Mouse (Mus musculus): ENCODE measurements at regions not wholly inside any gene's neighbourhood (a gene's known extent, or its start where the extent isn't known, plus 50 kb on each side); places are given as distances from the start of the nearest gene placed in this dataset.
A peak's percentile ranks its signal among the peaks of the same experiment; 100 is the strongest.

DNA sequence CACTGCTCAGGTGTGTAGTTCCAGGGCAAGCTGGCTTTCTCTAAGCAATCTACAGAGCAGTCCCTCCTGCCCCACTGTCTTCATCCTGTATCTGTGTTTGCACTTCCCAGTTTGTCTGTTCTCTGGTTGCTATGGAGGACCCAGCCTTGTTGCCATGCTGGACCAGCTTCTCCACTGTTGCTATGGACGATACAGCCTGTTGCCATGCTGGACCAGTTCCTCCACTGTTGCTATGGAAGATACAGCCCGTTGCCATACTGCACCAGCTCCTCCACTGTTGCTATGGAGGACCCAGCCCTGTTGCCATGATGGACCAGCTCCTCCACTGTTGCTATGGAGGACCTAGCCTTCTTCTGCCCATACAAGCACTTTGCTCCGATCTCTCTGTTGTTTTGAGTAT is 88.8 kb upstream of the Six2 start:
- peaks cover 19% of the 10 kb centered on the region for H3K27me3 ChIP-seq (ENCODE audit: control insufficient read depth)
- H3K4me1 ChIP-seq (ENCODE audit: control insufficient read depth) = peaks cover 22% of the 10 kb centered on the region
- no peak overlapping the region for H3K4me3 ChIP-seq (replicated peaks)
- no peaks in the 10 kb centered on the region; the same call in 1 of the 2 replicates for H3K9me3 ChIP-seq (ENCODE audit: control insufficient read depth, low read length)
- TF ChIP-seq TAL1 (IDR thresholded peaks at IDR 0.05; ENCODE audit: low read length) (no peak), GATA1 (IDR thresholded peaks at IDR 0.05; ENCODE audit: low read length) (no peak)
- no peaks in the 10 kb centered on the region for H3K36me3 ChIP-seq (ENCODE audit: control insufficient read depth)

DNA sequence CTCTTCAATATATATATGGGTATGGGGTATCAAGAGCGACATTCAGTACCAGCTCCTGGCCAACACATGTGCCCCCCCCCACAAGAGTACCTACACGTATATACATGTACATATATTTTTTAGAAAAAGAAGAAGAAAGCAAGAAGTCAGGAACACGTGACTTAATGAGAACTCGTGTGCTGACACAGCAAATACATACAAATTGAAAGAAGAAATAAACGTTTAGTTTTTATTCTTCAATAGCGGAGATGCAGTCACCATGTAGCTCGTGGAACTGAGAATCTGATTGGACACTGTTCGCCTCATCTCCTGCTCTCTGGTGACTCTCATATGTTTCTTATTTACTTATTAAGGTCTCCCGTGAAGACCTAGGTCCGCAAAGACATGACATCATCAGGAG is 80.3 kb upstream of the Six2 start:
- H3K4me1 ChIP-seq (ENCODE audit: control insufficient read depth) = peaks cover 23% of the 10 kb centered on the region
- no peaks in the 10 kb centered on the region for H3K27me3 ChIP-seq (ENCODE audit: control insufficient read depth)
- TF ChIP-seq TAL1 (IDR thresholded peaks at IDR 0.05; ENCODE audit: low read length) = no peak
- no peak for TF ChIP-seq GATA1 (IDR thresholded peaks at IDR 0.05; ENCODE audit: low read length)

DNA sequence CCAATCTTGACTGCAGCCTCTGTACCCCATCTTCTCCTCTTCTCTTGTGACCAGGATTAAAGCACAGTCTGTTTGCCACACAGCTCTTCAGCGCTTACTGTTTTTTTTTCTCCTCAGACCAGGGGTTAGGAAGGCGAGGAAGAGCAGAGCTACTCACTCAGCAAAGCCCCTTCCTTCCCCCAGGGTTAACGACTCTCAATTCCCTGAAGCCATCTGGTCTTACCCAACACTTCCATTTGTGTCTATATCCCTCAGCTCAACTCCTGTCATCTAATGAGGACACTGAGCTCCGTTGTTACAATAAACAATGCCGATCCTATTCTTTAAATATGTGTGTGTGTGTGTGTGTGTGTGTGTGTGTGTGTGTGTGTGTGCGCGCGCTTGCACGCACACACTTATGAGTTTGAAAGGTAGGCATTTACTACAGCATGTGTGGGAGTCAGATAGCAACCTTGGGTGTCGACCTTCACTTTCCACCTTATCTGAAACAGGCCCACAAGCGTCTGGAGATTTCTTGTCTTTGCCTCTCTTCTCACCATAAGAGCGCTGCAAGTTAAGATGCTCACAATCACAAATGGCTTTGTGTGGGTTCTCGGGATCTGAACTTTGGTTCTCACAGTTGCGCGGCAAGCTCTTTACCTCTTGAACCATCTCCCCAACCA is 79.3 kb upstream of the Six2 start:
- no peaks in the 10 kb centered on the region for H3K27me3 ChIP-seq (ENCODE audit: control insufficient read depth)
- no peak overlapping the region for H3K4me3 ChIP-seq (replicated peaks)
- no peak for TF ChIP-seq GATA1 (IDR thresholded peaks at IDR 0.05; ENCODE audit: low read length)
- no peak for TF ChIP-seq TAL1 (IDR thresholded peaks at IDR 0.05; ENCODE audit: low read length)
- no peaks in the 10 kb centered on the region for H3K9me3 ChIP-seq (ENCODE audit: control insufficient read depth, low read length)
- H3K4me1 ChIP-seq (ENCODE audit: control insufficient read depth) = peaks cover 24% of the 10 kb centered on the region
- H3K36me3 ChIP-seq (ENCODE audit: control insufficient read depth) = no peaks in the 10 kb centered on the region

More for the DNA sequence above, 80.3 kb upstream of the Six2 start:
- Histone ChIP-seq H3K9me3 (ENCODE audit: control insufficient read depth, low read length) (no peaks in the 10 kb centered on the region), H3K4me3 (replicated peaks) (no peak overlapping the region), H3K36me3 (ENCODE audit: control insufficient read depth) (no peaks in the 10 kb centered on the region)

DNA sequence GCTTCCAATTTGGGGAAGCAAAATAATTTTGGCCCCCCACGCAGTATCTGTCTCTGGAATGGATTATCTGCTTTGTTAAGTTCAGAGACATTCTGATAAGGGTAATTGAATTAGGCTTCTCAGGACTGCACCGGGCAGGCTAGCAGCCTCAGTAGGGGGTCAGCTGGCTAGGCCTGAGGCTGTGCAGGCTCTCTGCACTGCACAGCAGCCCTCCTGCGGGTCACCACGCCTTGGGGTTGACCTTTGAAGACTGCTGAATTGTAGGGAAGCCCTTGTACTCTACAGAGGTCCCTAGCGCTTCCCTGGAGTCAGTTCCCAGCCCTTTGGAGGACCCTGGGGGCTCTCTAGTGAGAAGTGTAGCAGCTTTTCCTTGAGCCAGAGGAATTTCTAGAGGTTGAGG is 78.5 kb upstream of the Six2 start:
- H3K9me3 ChIP-seq (ENCODE audit: control insufficient read depth, low read length) = peaks cover 3% of the 10 kb centered on the region; the same call in 1 of the 2 replicates
- H3K27me3 ChIP-seq (ENCODE audit: control insufficient read depth) = no peaks in the 10 kb centered on the region
- peaks cover under 1% of the 10 kb centered on the region; the same call in 1 of the 2 replicates for H3K36me3 ChIP-seq (ENCODE audit: control insufficient read depth)
- H3K4me1 ChIP-seq (ENCODE audit: control insufficient read depth) = peaks cover 24% of the 10 kb centered on the region
- TF ChIP-seq GATA1 (IDR thresholded peaks at IDR 0.05; ENCODE audit: low read length) = no peak
- TF ChIP-seq TAL1 (IDR thresholded peaks at IDR 0.05; ENCODE audit: low read length) = no peak
- H3K4me3 ChIP-seq (replicated peaks) = no peak overlapping the region

DNA sequence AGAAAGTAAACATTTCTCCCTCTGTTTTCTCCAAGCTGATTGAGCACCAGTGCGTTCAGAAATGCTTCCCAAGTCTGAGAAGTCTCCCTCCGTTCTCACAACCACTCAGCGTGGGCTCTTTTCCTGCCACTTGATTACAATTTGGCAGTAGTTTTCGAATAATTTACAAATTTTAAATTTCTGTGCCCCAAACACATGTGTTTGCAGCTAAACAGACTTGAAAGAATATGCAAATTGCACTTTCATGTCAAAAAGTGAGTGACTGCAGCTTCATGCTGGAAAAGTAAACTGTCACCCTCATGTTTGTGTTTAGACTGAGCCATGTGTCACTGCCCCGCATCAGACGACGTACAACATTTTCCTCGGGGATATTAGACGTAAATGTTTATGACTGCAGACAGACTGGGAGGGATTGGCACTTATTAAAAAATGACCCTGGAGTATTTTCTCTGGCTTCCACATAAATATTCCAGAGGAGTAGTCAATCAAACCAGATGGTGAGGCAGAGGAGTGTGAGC is 70.6 kb upstream of the Six2 start:
- Histone ChIP-seq H3K4me3 (replicated peaks) (no peak overlapping the region), H3K4me1 (ENCODE audit: control insufficient read depth) (peaks cover 14% of the 10 kb centered on the region), H3K27me3 (ENCODE audit: control insufficient read depth) (no peaks in the 10 kb centered on the region), H3K9me3 (ENCODE audit: control insufficient read depth, low read length) (peaks cover 6% of the 10 kb centered on the region), H3K36me3 (ENCODE audit: control insufficient read depth) (peaks cover 2% of the 10 kb centered on the region; the same call in 1 of the 2 replicates)
- TF ChIP-seq TAL1 (IDR thresholded peaks at IDR 0.05; ENCODE audit: low read length) (no peak), GATA1 (IDR thresholded peaks at IDR 0.05; ENCODE audit: low read length) (no peak)

DNA sequence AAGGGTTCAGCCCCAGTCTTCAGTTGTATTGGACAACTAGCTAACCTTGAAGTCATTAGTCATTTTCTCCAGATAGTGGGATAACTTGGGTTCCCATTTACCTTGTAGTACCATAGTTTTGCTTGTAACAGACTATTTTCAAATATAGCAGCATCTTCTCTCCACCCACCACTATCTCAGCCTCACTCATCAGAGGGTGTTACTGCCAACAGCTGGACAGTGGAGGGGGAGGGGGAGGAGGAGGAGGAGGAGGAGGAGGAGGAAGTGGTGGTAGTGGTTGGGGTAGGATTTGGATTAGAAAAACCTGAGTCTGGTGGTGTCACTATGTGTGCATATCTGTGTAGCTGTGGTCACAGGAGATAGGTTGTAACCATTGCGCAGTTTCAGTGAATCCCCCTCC is 69.6 kb upstream of the Six2 start:
- no peak for TF ChIP-seq GATA1 (IDR thresholded peaks at IDR 0.05; ENCODE audit: low read length)
- no peak for TF ChIP-seq TAL1 (IDR thresholded peaks at IDR 0.05; ENCODE audit: low read length)
- Histone ChIP-seq H3K27me3 (ENCODE audit: control insufficient read depth) (peaks cover 2% of the 10 kb centered on the region; the same call in 1 of the 2 replicates), H3K4me3 (replicated peaks) (peak overlapping the region; percentile 37), H3K4me1 (ENCODE audit: control insufficient read depth) (peaks cover 13% of the 10 kb centered on the region), H3K36me3 (ENCODE audit: control insufficient read depth) (peaks cover 2% of the 10 kb centered on the region; the same call in 1 of the 2 replicates), H3K9me3 (ENCODE audit: control insufficient read depth, low read length) (peaks cover 9% of the 10 kb centered on the region)

DNA sequence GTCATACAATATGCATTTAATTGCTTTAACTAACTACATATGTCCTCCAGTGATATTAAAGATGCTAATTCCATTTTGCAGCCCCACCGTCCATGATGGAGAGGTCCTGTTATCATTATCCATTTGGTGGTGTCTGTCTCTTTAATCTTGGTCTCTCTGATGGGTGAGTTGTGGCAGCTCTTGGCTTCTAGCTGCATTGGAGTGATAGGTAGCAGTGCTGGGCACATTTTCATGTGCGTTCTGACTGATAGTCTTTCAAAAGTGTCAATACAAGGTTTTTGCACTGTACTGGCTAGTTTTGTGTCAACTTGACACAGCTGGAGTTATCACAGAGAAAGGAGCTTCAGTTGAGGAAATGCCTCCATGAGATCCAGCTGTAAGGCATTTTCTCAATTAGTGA is 67.5 kb upstream of the Six2 start:
- H3K9me3 ChIP-seq (ENCODE audit: control insufficient read depth, low read length) = peaks cover 6% of the 10 kb centered on the region
- H3K4me1 ChIP-seq (ENCODE audit: control insufficient read depth) = peaks cover 14% of the 10 kb centered on the region
- peaks cover 2% of the 10 kb centered on the region; the same call in 1 of the 2 replicates for H3K27me3 ChIP-seq (ENCODE audit: control insufficient read depth)
- TF ChIP-seq GATA1 (IDR thresholded peaks at IDR 0.05; ENCODE audit: low read length) = no peak
- no peak for TF ChIP-seq TAL1 (IDR thresholded peaks at IDR 0.05; ENCODE audit: low read length)
- H3K36me3 ChIP-seq (ENCODE audit: control insufficient read depth) = no peaks in the 10 kb centered on the region
- no peak overlapping the region for H3K4me3 ChIP-seq (replicated peaks)

DNA sequence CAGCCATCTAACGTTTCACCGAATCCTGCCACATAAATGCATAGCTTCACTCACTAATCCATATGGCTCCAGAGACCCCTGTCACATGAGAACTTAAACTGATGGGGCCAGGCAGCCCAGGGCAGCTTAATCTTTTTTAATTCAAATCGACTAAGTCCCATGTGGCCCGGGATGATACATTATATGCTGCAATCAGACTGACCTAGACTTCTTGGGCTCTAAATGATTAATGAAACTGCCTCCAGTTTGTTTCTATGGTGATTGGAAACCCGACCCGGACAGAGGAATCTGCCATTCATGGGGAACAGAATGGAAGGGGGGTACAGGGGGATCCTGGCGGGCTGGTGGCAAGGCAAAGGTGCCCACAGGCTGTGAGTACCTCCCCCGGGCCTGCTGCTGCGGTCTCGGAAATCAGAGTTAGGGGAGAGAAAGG is 60.6 kb upstream of the Six2 start:
- Histone ChIP-seq H3K36me3 (ENCODE audit: control insufficient read depth) (no peaks in the 10 kb centered on the region), H3K4me1 (ENCODE audit: control insufficient read depth) (peaks cover 5% of the 10 kb centered on the region), H3K4me3 (replicated peaks) (no peak overlapping the region), H3K27me3 (ENCODE audit: control insufficient read depth) (peaks cover 27% of the 10 kb centered on the region), H3K9me3 (ENCODE audit: control insufficient read depth, low read length) (0 out of 2 replicates have a peak, but pooled peaks cover 3% of the 10 kb centered on the region)
- no peak for TF ChIP-seq GATA1 (IDR thresholded peaks at IDR 0.05; ENCODE audit: low read length)
- no peak for TF ChIP-seq TAL1 (IDR thresholded peaks at IDR 0.05; ENCODE audit: low read length)

DNA sequence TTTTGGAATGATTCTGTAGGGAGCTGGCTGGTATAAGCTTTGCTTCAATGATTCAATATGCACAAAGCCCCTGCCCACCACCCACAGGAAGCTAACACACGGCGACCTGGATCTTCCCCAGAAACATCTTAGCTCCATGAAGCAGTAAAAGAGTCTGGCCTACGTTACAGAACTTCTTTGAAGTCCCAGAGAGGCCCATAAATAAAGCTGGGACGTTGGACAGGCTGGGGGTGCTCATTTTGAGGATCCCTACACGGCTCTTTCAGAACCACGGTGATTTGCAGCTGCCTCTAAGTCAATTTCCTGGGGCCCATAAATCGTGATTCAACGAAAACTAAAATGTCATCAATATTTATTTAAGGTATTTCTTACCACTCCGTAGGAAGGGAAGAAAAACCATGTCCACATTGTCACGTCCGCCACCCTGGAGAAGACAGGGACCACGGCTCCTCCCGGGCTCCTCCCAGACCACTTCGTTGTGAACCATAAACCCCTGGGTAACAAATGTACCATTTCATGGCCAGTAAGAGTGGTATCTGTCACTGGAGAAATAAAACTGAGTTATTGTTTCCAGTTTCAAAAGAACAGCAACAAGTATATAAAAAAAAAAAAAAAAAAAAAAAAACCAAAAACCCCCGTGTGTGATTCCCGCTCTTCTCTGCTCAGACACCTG is 60.0 kb upstream of the Six2 start:
- no peak for TF ChIP-seq TAL1 (IDR thresholded peaks at IDR 0.05; ENCODE audit: low read length)
- TF ChIP-seq GATA1 (IDR thresholded peaks at IDR 0.05; ENCODE audit: low read length) = no peak

More for the DNA sequence above, 60.0 kb upstream of the Six2 start:
- Histone ChIP-seq H3K9me3 (ENCODE audit: control insufficient read depth, low read length) (no peaks in the 10 kb centered on the region), H3K27me3 (ENCODE audit: control insufficient read depth) (peaks cover 24% of the 10 kb centered on the region), H3K4me1 (ENCODE audit: control insufficient read depth) (peaks cover 5% of the 10 kb centered on the region), H3K4me3 (replicated peaks) (no peak overlapping the region), H3K36me3 (ENCODE audit: control insufficient read depth) (no peaks in the 10 kb centered on the region)

Data from erythroblast, embryonic 14.5 days (primary cell).